Mouse (Mus musculus) telencephalon, adult 2 months (tissue): ENCODE measurements around the gene Cda.

Experiments
- DNase-seq: peaks from one replicate; pipeline ENCODE4 v3.0.0-alpha.2; 2011; ENCODE audit warnings: low read depth, low spot score

Cda gene

GRCm38 (mm10) chr4:138367641-138368497, at the start of gene Cda:
Gene Cda (minus strand): TSS chr4:138367992.
- DNase-seq: no peak

GRCm38 (mm10) chr4:138416414-138416813, 48.6 kb upstream of the Cda start:
- no peak for DNase-seq

DNA sequence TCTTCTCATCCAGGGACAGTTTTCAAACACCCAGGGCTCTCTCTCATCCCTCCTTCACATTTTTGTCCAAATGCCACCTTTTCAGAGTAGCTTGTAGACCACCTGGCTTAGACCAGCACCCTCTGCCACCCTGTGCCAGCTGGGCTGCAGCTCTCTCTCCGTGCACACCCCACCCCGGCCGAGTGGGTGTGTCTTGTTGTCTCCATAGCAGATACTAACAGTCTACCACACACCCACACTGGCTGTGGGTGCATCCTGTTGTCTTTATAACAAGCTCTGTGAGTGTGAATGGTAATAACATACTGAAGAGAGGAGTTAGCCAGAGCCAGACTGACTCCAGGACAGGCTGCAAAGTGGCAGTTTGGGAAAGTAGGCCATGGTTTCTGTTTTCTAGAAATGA, 48.2 kb upstream of the Cda start:
- peak; percentile 75 for DNase-seq

- peak; percentile 88 for DNase-seq
Measured at GRCm38 (mm10) chr4:138414725-138415124, 46.9 kb upstream of the Cda start.

GRCm38 (mm10) chr4:138411504-138412121, 43.8 kb upstream of the Cda start:
- no peak for DNase-seq

DNA sequence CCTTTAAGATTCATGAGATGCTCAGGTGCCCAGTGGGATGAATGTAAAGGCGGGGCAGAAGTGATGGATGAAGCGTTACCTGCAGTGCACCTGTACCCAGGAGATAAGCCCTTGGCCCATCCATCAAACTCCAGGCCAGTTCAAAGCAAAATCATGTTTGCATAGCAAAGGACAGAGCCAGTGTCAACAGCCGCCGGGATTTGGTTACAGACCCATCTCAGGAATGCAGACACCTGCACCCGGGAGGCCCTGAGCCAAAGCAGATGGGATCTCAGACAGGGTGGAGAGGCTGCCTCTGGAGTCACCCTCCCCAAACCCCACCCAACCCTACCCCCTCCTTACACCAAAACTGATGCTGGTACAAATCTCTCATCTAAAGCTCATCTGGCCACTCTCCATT, 43.2 kb upstream of the Cda start:
- no peak for DNase-seq

GRCm38 (mm10) chr4:138407479-138408194, 39.8 kb upstream of the Cda start:
- no peak for DNase-seq

- no peak for DNase-seq
Measured at GRCm38 (mm10) chr4:138404806-138405205, 37.0 kb upstream of the Cda start.

- DNase-seq: no peak
Measured at GRCm38 (mm10) chr4:138396711-138397110, 28.9 kb upstream of the Cda start.

- peak; percentile 90 for DNase-seq
Measured at GRCm38 (mm10) chr4:138395971-138396645, 28.3 kb upstream of the Cda start, which contains the start of gene Fam43b. Gene Fam43b (minus strand): TSS chr4:138396528.

DNA sequence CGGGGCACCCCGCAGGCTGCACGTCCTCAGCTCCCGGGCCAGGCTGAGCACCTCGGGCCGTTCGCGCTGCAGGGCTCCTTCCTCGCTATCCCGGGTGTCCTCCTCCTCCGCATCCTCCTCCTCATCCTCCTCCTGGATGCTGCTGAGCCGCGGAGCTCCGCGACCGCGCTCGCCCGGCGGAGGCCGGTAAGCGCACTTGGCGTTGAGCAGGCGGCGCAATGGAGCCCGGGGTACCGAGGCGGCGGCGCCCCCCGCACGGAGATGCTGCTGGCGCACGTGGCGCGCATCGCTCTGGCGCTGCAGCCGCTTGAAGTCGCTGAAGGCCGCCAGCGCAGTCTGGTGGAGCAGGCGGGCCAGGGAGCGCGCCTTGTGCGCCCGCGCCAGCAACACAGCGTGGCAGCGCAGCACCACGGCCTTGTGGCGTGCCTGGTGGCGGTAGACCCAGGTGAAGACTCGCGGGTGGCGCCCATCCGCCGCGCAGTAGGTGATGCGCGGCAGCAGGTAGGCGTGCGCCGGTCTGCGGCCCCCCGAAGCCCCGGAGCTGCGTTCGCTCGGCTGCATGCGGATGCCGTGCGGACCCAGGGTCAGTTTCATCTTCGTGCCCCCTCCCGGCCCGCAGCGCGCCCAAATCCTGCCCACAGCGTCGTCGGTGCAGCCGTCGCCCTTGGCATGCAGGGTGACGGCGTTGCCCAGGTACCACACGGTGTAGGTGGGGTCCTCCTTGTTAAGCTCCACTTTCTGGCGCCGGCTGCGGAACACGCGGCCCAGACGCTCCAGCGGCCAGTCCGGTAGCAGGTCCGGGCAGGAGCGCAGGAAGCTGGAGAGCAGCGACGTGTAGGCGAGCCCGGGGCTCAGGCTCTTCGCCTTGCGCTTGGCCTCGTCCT, 27.5 kb upstream of the Cda start:
- DNase-seq: no peak

DNA sequence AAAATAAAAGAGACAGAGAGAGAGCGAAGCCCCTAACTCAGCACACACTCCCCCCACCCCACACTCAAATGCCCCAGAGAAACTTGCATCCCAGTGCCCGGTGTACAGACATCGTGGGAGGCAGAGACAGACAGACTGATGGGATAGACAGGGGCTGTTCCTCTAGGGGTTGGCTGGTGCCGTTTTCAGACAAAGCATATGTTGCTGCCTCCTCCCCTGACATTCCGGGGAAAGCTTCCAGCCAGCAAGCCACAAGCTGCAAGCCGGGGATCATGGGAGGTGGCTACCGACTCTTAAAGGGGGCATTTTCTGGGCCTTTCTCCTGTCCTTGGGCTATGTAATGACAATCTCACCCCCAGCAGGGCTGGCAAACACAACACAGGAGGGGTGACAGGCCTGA, 25.9 kb upstream of the Cda start:
- no peak for DNase-seq

DNA sequence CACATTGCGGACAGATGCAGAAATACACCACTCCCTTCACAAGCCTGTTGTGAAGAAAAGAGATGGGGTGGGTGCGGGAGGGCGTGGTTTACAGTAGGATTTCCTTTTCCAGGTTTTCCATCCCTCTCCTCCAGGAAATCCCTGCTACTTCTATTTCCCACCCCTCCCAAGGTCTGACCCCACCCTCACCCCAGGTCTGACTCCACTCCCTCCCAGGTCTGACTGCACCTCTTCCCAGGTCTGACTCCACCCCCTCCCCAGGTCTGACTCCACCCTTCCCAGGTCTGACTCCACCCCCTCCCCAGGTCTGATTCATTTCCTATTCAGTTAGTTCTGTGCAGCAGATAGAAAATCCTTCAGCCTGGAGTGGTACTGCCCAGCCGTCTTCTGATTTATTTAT, 16.0 kb upstream of the Cda start:
- no peak for DNase-seq

DNA sequence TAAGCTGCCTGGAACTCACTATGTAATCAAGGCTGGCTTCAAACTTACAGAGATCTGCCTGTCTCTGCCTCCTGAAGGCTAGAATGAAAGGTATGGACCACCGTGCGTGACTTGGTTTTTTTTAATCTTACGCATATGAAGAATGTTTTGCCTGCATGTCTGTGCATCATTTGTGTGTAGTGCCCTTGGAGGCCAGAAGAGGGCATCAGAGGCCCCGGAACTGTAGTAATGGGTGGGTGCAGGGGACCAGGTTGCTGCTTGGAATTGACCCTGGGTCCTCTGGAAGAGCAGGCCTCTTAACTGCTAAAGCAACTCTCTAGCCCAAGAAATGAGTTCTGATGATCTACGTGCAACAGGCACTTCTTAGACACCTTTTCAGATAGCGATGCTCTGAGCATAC, 14.7 kb upstream of the Cda start:
- DNase-seq: no peak

GRCm38 (mm10) chr4:138380132-138380689, 12.4 kb upstream of the Cda start:
- DNase-seq: no peak

GRCm38 (mm10) chr4:138379091-138379840, 11.5 kb upstream of the Cda start:
- DNase-seq: no peak

DNA sequence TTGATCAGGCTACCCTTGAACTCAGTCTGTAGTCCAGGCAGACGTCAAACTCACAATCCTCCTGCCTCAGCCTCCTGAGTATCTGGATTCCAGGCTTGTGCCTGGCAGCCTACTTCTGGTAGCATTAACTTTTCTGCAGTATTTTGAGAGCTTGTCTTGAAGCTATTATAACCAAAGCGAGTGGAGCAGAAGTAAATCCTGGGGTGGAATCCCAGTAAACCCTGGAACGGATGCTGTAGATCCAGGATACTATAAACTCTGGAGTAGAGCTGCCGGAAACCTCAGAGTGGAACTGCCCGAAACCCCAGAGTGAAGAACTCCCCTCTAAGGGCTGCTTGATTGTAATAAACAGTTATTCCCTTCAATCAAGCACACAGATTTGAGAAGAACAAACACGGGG, 9.7 kb upstream of the Cda start:
- no peak for DNase-seq

GRCm38 (mm10) chr4:138375117-138375516, 7.3 kb upstream of the Cda start:
- DNase-seq: no peak

DNA sequence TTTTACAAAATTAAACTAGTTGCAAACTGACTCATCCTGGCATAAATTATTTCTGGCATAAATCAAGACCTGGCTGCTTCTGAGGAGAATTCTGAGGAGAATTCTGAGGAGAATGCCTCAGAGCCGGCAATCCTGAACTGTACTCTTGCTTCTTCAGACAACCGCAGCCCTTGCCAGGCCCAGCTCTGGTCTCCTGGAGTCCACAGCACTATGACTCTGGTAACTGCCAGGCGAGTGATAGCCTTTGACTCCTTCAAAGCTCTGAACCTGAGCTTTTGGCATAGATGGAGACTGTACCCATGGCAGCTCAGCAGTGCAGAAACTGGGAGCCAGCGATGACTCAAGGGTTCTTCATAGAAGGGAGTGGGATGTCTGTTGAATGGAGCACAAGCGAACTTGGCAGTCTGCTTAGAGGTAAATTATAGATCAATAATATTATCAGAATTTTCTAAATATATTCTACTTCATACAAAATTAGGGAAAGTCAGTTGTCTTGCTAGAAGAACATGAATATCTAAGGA, 3.3 kb upstream of the Cda start:
- DNase-seq: no peak
